Mouse (Mus musculus) cerebellum, postnatal 36 days (tissue): ENCODE results near the gene Tgfbr3.
"Not testable (repeated sequence)": the region's sequence is repeated elsewhere in the genome, so short reads cannot be mapped to it uniquely, and the experiment has no call there.

Experiments used
- DNase-seq, 2 experiments: peaks; one replicate each; pipeline ENCODE4 v3.0.0; 2021 to 2022; ENCODE audit warnings: mixed read lengths in 2 of 2

Gene Tgfbr3

GRCm38 (mm10) chr5:107240276-107240675 is 49.2 kb downstream of the Tgfbr3 start:
- DNase-seq = no peak

- no peak for DNase-seq
Measured at GRCm38 (mm10) chr5:107237971-107238426, 51.4 kb downstream of the Tgfbr3 start.

- DNase-seq = no peak
Measured at GRCm38 (mm10) chr5:107236975-107237374, 52.5 kb downstream of the Tgfbr3 start.

GRCm38 (mm10) chr5:107236039-107236438 is 53.4 kb downstream of the Tgfbr3 start:
- no peak for DNase-seq

GRCm38 (mm10) chr5:107233366-107234354 is 55.8 kb downstream of the Tgfbr3 start:
- no peak for DNase-seq

- no peak for DNase-seq
Measured at GRCm38 (mm10) chr5:107230189-107230588, 59.2 kb downstream of the Tgfbr3 start.

GRCm38 (mm10) chr5:107229037-107229436 is 60.4 kb downstream of the Tgfbr3 start:
- no peak for DNase-seq

- DNase-seq = no peak
Measured at GRCm38 (mm10) chr5:107227580-107227979, 61.8 kb downstream of the Tgfbr3 start.

- no peak for DNase-seq
Measured at GRCm38 (mm10) chr5:107224820-107225417, 64.5 kb downstream of the Tgfbr3 start.

GRCm38 (mm10) chr5:107224151-107224550 is 65.3 kb downstream of the Tgfbr3 start:
- DNase-seq = no peak

- DNase-seq = not testable (repeated sequence)
Measured at GRCm38 (mm10) chr5:107223483-107223882, 65.9 kb downstream of the Tgfbr3 start.

- DNase-seq = no peak
Measured at GRCm38 (mm10) chr5:107223029-107223428, 66.4 kb downstream of the Tgfbr3 start.

- DNase-seq = no peak
Measured at GRCm38 (mm10) chr5:107222670-107223005, 66.8 kb downstream of the Tgfbr3 start.

GRCm38 (mm10) chr5:107221892-107222669 is 67.3 kb downstream of the Tgfbr3 start:
- DNase-seq = peak; percentile 51 to 66

GRCm38 (mm10) chr5:107220936-107221335 is 68.5 kb downstream of the Tgfbr3 start:
- peak; percentile 55 to 60 for DNase-seq

- no peak for DNase-seq
Measured at GRCm38 (mm10) chr5:107219883-107220282, 69.5 kb downstream of the Tgfbr3 start.

GRCm38 (mm10) chr5:107219318-107219717 is 70.1 kb downstream of the Tgfbr3 start:
- DNase-seq = no peak

- no peak for DNase-seq
Measured at GRCm38 (mm10) chr5:107218594-107218993, 70.8 kb downstream of the Tgfbr3 start.

- DNase-seq = no peak
Measured at GRCm38 (mm10) chr5:107217139-107217538, 72.3 kb downstream of the Tgfbr3 start.

- no peak for DNase-seq
Measured at GRCm38 (mm10) chr5:107213373-107214132, 75.9 kb downstream of the Tgfbr3 start.

GRCm38 (mm10) chr5:107211830-107212370 is 77.5 kb downstream of the Tgfbr3 start:
- DNase-seq = no peak

- DNase-seq = no peak
Measured at GRCm38 (mm10) chr5:107210040-107210439, 79.4 kb downstream of the Tgfbr3 start.
